ENCODE assay signal across 16 mouse cellular contexts in genomic region chr7:24400489-24400888, GRCm38 (mm10). TPM values are rescaled to one million over a fixed set of nuclear protein-coding genes. Genes with fewer than 3 reads are reported as not detected.
DNase-seq lines count a peak whose midpoint lies in the region; ATAC-seq and TF ChIP-seq lines count a peak whose summit lies in the region.
"Not testable (repeated sequence)": the region's sequence is repeated elsewhere in the genome, so short reads cannot be mapped to it uniquely, and the experiment has no call there.
"Had no signal": no experiment of that assay in that cellular context is flagged by ENCODE, and none has a peak within 500 bp of the region (broad histone marks: within the 10 kb centered on the region; RNA-seq: fewer than 3 reads in every experiment).

No protein-coding gene starts in this region.

- not testable (repeated sequence) for TF ChIP-seq POLR2A in CH12.LX (IDR thresholded peaks at IDR 0.05; ENCODE audit: low read depth, low read length)

- not testable (repeated sequence) for H3K9me3 ChIP-seq in CH12.LX (replicated peaks; ENCODE audit: low read length); embryonic facial prominence, embryonic 13.5 days; forebrain, postnatal 0 days (ENCODE audit: low read length); hindbrain, embryonic 12.5 days (replicated peaks); kidney, embryonic 14.5 days (ENCODE audit: control insufficient read depth, low read length); liver, embryonic 13.5 days (replicated peaks); megakaryocyte, embryonic 14.5 days; neural tube, embryonic 11.5 days (ENCODE audit: control insufficient read depth, low read length)

- peak in 1 of 2 experiments; percentile 9; a peak in 1 of 4 replicates for TF ChIP-seq CTCF in CH12.LX (conservative IDR thresholded peaks at IDR 0.05 in 1 of 2, IDR thresholded peaks at IDR 0.05 in 1 of 2; ENCODE audit: low read depth in 2 of 2, low read length in 2 of 2)
- not testable (repeated sequence) for TF ChIP-seq CTCF in forebrain, postnatal 0 days (IDR thresholded peaks at IDR 0.05; ENCODE audit: low read depth)

- ATAC-seq in embryonic facial prominence, embryonic 13.5 days (ENCODE audit: insufficient number of reproducible peaks, insufficient read depth, low FRiP score, low TSS enrichment, low read depth); forebrain, postnatal 0 days; hindbrain, embryonic 12.5 days (ENCODE audit: low FRiP score); kidney, embryonic 14.5 days (ENCODE audit: low FRiP score, low TSS enrichment); liver, embryonic 13.5 days (ENCODE audit: low read depth); neural tube, embryonic 11.5 days (ENCODE audit: insufficient read depth, low FRiP score, low TSS enrichment): not testable (repeated sequence)

- TF ChIP-seq RAD21 in CH12.LX (IDR thresholded peaks at IDR 0.05; ENCODE audit: low read depth, low read length) = not testable (repeated sequence)

- not testable (repeated sequence) for H3K27me3 ChIP-seq in CH12.LX (replicated peaks); embryonic facial prominence, embryonic 13.5 days; forebrain, postnatal 0 days (ENCODE audit: insufficient read depth, low read length); hindbrain, embryonic 12.5 days; kidney, embryonic 14.5 days (ENCODE audit: control insufficient read depth, insufficient read depth, low read length); liver, embryonic 13.5 days; megakaryocyte, embryonic 14.5 days (replicated peaks); neural tube, embryonic 11.5 days (ENCODE audit: control insufficient read depth, insufficient read depth, low read length)

- in situ Hi-C loops in CH12.LX (cut with MboI; ENCODE audit: low pct_ligation_motif_present, low pct_unique_long_range_greater_than_20kb, low sequenced_read_pairs) = loop anchor here (5.0 kb wide), 1 partner anchor 33 kb away; no protein-coding TSS in a partner anchor

- 92% methylated on average over 4 of the region's 4 CpGs for WGBS in embryonic facial prominence, embryonic 13.5 days
- 92% methylated on average over 4 of the region's 4 CpGs for WGBS in forebrain, postnatal 0 days
- 92% methylated on average over 4 of the region's 4 CpGs for WGBS in hindbrain, embryonic 12.5 days
- 92% methylated on average over 4 of the region's 4 CpGs for WGBS in kidney, embryonic 14.5 days
- 70% methylated on average over 4 of the region's 4 CpGs for WGBS in liver, embryonic 13.5 days (ENCODE audit: insufficient replicate concordance)
- WGBS in neural tube, embryonic 11.5 days = 94% methylated on average over 4 of the region's 4 CpGs

- not testable (repeated sequence) for H3K27ac ChIP-seq in CH12.LX (ENCODE audit: insufficient read depth, low read depth); embryonic facial prominence, embryonic 13.5 days; forebrain, postnatal 0 days (ENCODE audit: low read depth, low read length); hindbrain, embryonic 12.5 days; kidney, embryonic 14.5 days (ENCODE audit: low read depth, low read length); neural tube, embryonic 11.5 days (ENCODE audit: low read depth, low read length)
- H3K27ac ChIP-seq in liver, embryonic 13.5 days = peak overlapping the region; percentile 99

- dilution Hi-C loops in CH12.LX (cut with MboI; ENCODE audit: extremely low pct_ligation_motif_present, extremely low pct_unique_long_range_greater_than_20kb, low sequenced_read_pairs) = not testable (repeated sequence)

- not testable (repeated sequence) for H3K9ac ChIP-seq in CH12.LX (ENCODE audit: insufficient read depth, low read depth); embryonic facial prominence, embryonic 13.5 days; forebrain, postnatal 0 days; hindbrain, embryonic 12.5 days; kidney, embryonic 14.5 days (ENCODE audit: low read depth, low read length); neural tube, embryonic 11.5 days (ENCODE audit: low read length)
- H3K9ac ChIP-seq in liver, embryonic 13.5 days = peak overlapping the region; percentile 88

- peaks cover 0 to 20% of the 10 kb centered on the region in 2 experiments; a peak in 2 of 4 replicates for H3K4me1 ChIP-seq in CH12.LX (ENCODE audit: control insufficient read depth in 1 of 2, insufficient read depth in 2 of 2)
- H3K4me1 ChIP-seq in embryonic facial prominence, embryonic 13.5 days; forebrain, postnatal 0 days (ENCODE audit: insufficient read depth); hindbrain, embryonic 12.5 days; kidney, embryonic 14.5 days (ENCODE audit: control insufficient read depth, insufficient read depth, low read length); neural tube, embryonic 11.5 days (ENCODE audit: control insufficient read depth, insufficient read depth, low read length): not testable (repeated sequence)
- peaks cover 71% of the 10 kb centered on the region for H3K4me1 ChIP-seq in liver, embryonic 13.5 days (replicated peaks)
- H3K4me1 ChIP-seq in megakaryocyte, embryonic 14.5 days = peaks cover 51% of the 10 kb centered on the region

- H3K36me3 ChIP-seq in CH12.LX (replicated peaks in 1 of 2; ENCODE audit: control insufficient read depth in 1 of 2, insufficient read depth in 1 of 2, low read length in 1 of 2) = peaks cover 15 to 46% of the 10 kb centered on the region in 2 experiments
- peaks cover 34% of the 10 kb centered on the region for H3K36me3 ChIP-seq in embryonic facial prominence, embryonic 13.5 days
- peaks cover 19% of the 10 kb centered on the region for H3K36me3 ChIP-seq in forebrain, postnatal 0 days (ENCODE audit: insufficient read depth)
- H3K36me3 ChIP-seq in hindbrain, embryonic 12.5 days = peaks cover 29% of the 10 kb centered on the region
- peaks cover 14% of the 10 kb centered on the region for H3K36me3 ChIP-seq in kidney, embryonic 14.5 days (ENCODE audit: control insufficient read depth, insufficient read depth, low read length)
- peaks cover 51% of the 10 kb centered on the region for H3K36me3 ChIP-seq in liver, embryonic 13.5 days
- H3K36me3 ChIP-seq in megakaryocyte, embryonic 14.5 days (replicated peaks; ENCODE audit: low read length) = peaks cover 50% of the 10 kb centered on the region
- H3K36me3 ChIP-seq in neural tube, embryonic 11.5 days (ENCODE audit: control insufficient read depth, insufficient read depth, low read length) = not testable (repeated sequence)

- H3K4me2 ChIP-seq in CH12.LX (ENCODE audit: insufficient read depth, low read depth, poor library complexity, severe bottlenecking) = 0 out of 2 replicates have a peak overlapping the region, but pooled peaks have one; percentile 93
- H3K4me2 ChIP-seq in embryonic facial prominence, embryonic 13.5 days = peak overlapping the region; percentile 66
- H3K4me2 ChIP-seq in forebrain, postnatal 0 days (ENCODE audit: low read depth) = peak overlapping the region; percentile 45; the same call in 1 of the 2 replicates
- peak overlapping the region; percentile 61 for H3K4me2 ChIP-seq in hindbrain, embryonic 12.5 days (replicated peaks)
- H3K4me2 ChIP-seq in kidney, embryonic 14.5 days (replicated peaks; ENCODE audit: low read depth, low read length) = peak overlapping the region; percentile 61
- H3K4me2 ChIP-seq in liver, embryonic 13.5 days = peak overlapping the region; percentile 80
- peak overlapping the region; percentile 58 for H3K4me2 ChIP-seq in neural tube, embryonic 11.5 days (ENCODE audit: low read depth)

- H3K79me2 ChIP-seq in CH12.LX (replicated peaks; ENCODE audit: control insufficient read depth, extremely low read depth, insufficient read depth, poor library complexity, severe bottlenecking) = not testable (repeated sequence)

- H3K4me3 ChIP-seq in CH12.LX (replicated peaks in 1 of 3; ENCODE audit: low read depth in 2 of 3, low read length in 2 of 3, poor library complexity in 1 of 3) = peak overlapping the region in 1 of 3 experiments; percentile 19
- H3K4me3 ChIP-seq in embryonic facial prominence, embryonic 13.5 days = peak overlapping the region; percentile 62
- H3K4me3 ChIP-seq in forebrain, postnatal 0 days (ENCODE audit: low read depth, low read length); neural tube, embryonic 11.5 days (ENCODE audit: low read depth, low read length): not testable (repeated sequence)
- peak overlapping the region; percentile 63 for H3K4me3 ChIP-seq in hindbrain, embryonic 12.5 days
- H3K4me3 ChIP-seq in kidney, embryonic 14.5 days (ENCODE audit: low read length) = peak overlapping the region; percentile 60; the same call in 1 of the 2 replicates
- H3K4me3 ChIP-seq in liver, embryonic 13.5 days (replicated peaks) = peak overlapping the region; percentile 72
- H3K4me3 ChIP-seq in megakaryocyte, embryonic 14.5 days (replicated peaks) = peak overlapping the region; percentile 96

- not testable (repeated sequence) for TF ChIP-seq EP300 in CH12.LX (IDR thresholded peaks at IDR 0.05; ENCODE audit: low read length)

- DNase-seq in CH12.LX (ENCODE audit: extremely low read depth); forebrain, postnatal 0 days; liver, embryonic 13.5 days; neural tube, embryonic 11.5 days (ENCODE audit: low spot score): not testable (repeated sequence)

RNA-seq across cellular contexts. Expression of gene Smg9, which starts 1.1 kb away (rescaled TPM):
- total RNA-seq in CH12.LX (2012; rRNA removed) (19.1 and 20.5 TPM in 2 replicates), CH12.LX (2014; rRNA removed) (16.9 and 19.9 TPM in 2 replicates)
- polyA plus RNA-seq in CH12.LX (2012; ENCODE audit: insufficient read length, low read depth) = 24.6 and 26.8 TPM in 2 replicates
- polyA plus RNA-seq in embryonic facial prominence, embryonic 13.5 days (2015; fragmentation: Nextera tagmentation; extraction: Ambion mirVana) = 21.6 and 27.0 TPM in 2 replicates
- total RNA-seq in forebrain, postnatal 0 days (2014; rRNA removed) = 23.9 and 31.8 TPM in 2 replicates
- polyA plus RNA-seq in forebrain, postnatal 0 days (2015; fragmentation: Nextera tagmentation; extraction: Ambion mirVana) = 25.2 and 28.5 TPM in 2 replicates
- 28.9 and 29.5 TPM in 2 replicates for polyA plus RNA-seq in hindbrain, embryonic 12.5 days (2016; fragmentation: Nextera tagmentation; extraction: Ambion mirVana)
- polyA plus RNA-seq in kidney, embryonic 14.5 days (2014; fragmentation: Nextera tagmentation; extraction: Ambion mirVana) = 25.0 and 32.3 TPM in 2 replicates
- 15.2 and 16.5 TPM in 2 replicates for polyA plus RNA-seq in liver, embryonic 13.5 days (2015; fragmentation: Nextera tagmentation; extraction: Ambion mirVana)
- polyA plus RNA-seq in megakaryocyte, embryonic 14.5 days (2012; ENCODE audit: insufficient read depth, low replicate concordance) = 42.3 and 58.9 TPM in 2 replicates
- polyA plus RNA-seq in neural tube, embryonic 11.5 days (2014; fragmentation: Nextera tagmentation; extraction: Ambion mirVana) = 21.8 and 27.3 TPM in 2 replicates

RNA-seq across cellular contexts. Expression of gene Kcnn4, which starts 30.4 kb away (rescaled TPM):
- total RNA-seq in CH12.LX (2012; rRNA removed) (7.6 and 10.5 TPM in 2 replicates), CH12.LX (2014; rRNA removed) (12.9 and 14.3 TPM in 2 replicates)
- polyA plus RNA-seq in CH12.LX (2012; ENCODE audit: insufficient read length, low read depth) = 8.2 and 10.6 TPM in 2 replicates
- polyA plus RNA-seq in embryonic facial prominence, embryonic 13.5 days (2015; fragmentation: Nextera tagmentation; extraction: Ambion mirVana) = 1.9 and 2.1 TPM in 2 replicates
- 1.2 and 1.5 TPM in 2 replicates for total RNA-seq in forebrain, postnatal 0 days (2014; rRNA removed)
- polyA plus RNA-seq in forebrain, postnatal 0 days (2015; fragmentation: Nextera tagmentation; extraction: Ambion mirVana) = 0.88 and 1.1 TPM in 2 replicates
- 2.1 and 2.4 TPM in 2 replicates for polyA plus RNA-seq in hindbrain, embryonic 12.5 days (2016; fragmentation: Nextera tagmentation; extraction: Ambion mirVana)
- 2.6 and 3.3 TPM in 2 replicates for polyA plus RNA-seq in kidney, embryonic 14.5 days (2014; fragmentation: Nextera tagmentation; extraction: Ambion mirVana)
- 126 and 128 TPM in 2 replicates for polyA plus RNA-seq in liver, embryonic 13.5 days (2015; fragmentation: Nextera tagmentation; extraction: Ambion mirVana)
- polyA plus RNA-seq in megakaryocyte, embryonic 14.5 days (2012; ENCODE audit: insufficient read depth, low replicate concordance) = 9.0 and 25.3 TPM in 2 replicates
- polyA plus RNA-seq in neural tube, embryonic 11.5 days (2014; fragmentation: Nextera tagmentation; extraction: Ambion mirVana) = 2.4 and 3.8 TPM in 2 replicates

RNA-seq across cellular contexts. Expression of gene Lypd5, which starts 51.5 kb away (rescaled TPM):
- not detected in 2 replicates for total RNA-seq in CH12.LX (2012; rRNA removed)
- not detected in 2 replicates for total RNA-seq in CH12.LX (2014; rRNA removed)
- not detected in 2 replicates for polyA plus RNA-seq in CH12.LX (2012; ENCODE audit: insufficient read length, low read depth)
- polyA plus RNA-seq in embryonic facial prominence, embryonic 13.5 days (2015; fragmentation: Nextera tagmentation; extraction: Ambion mirVana) = 0.45 and 0.91 TPM in 2 replicates
- not detected in 2 replicates for total RNA-seq in forebrain, postnatal 0 days (2014; rRNA removed)
- polyA plus RNA-seq in forebrain, postnatal 0 days (2015; fragmentation: Nextera tagmentation; extraction: Ambion mirVana) = not detected in 2 replicates
- not detected in 2 replicates for polyA plus RNA-seq in hindbrain, embryonic 12.5 days (2016; fragmentation: Nextera tagmentation; extraction: Ambion mirVana)
- not detected in 2 replicates for polyA plus RNA-seq in kidney, embryonic 14.5 days (2014; fragmentation: Nextera tagmentation; extraction: Ambion mirVana)
- not detected in 2 replicates for polyA plus RNA-seq in liver, embryonic 13.5 days (2015; fragmentation: Nextera tagmentation; extraction: Ambion mirVana)
- polyA plus RNA-seq in megakaryocyte, embryonic 14.5 days (2012; ENCODE audit: insufficient read depth, low replicate concordance) = not detected in 2 replicates
- polyA plus RNA-seq in neural tube, embryonic 11.5 days (2014; fragmentation: Nextera tagmentation; extraction: Ambion mirVana) = not detected in 2 replicates
- total RNA-seq: gastrocnemius, adult 8-10 months; heart, adult 2 months; layer of hippocampus, postnatal 10 days; left cerebral cortex, postnatal 14 days had no signal
- polyA plus RNA-seq: heart, adult 2 months; hindbrain, embryonic 11.5 days; spleen, adult 2 months; urinary bladder, adult 2 months had no signal

RNA-seq across cellular contexts. Expression of gene Irgc1, which starts 51.6 kb away (rescaled TPM):
- total RNA-seq in CH12.LX (2012; rRNA removed) = not detected in 2 replicates
- total RNA-seq in CH12.LX (2014; rRNA removed) = not detected in 2 replicates
- polyA plus RNA-seq in CH12.LX (2012; ENCODE audit: insufficient read length, low read depth) = not detected in 2 replicates
- polyA plus RNA-seq in embryonic facial prominence, embryonic 13.5 days (2015; fragmentation: Nextera tagmentation; extraction: Ambion mirVana) = not detected in 2 replicates
- not detected in 2 replicates for total RNA-seq in forebrain, postnatal 0 days (2014; rRNA removed)
- not detected in 2 replicates for polyA plus RNA-seq in forebrain, postnatal 0 days (2015; fragmentation: Nextera tagmentation; extraction: Ambion mirVana)
- not detected in 2 replicates for polyA plus RNA-seq in hindbrain, embryonic 12.5 days (2016; fragmentation: Nextera tagmentation; extraction: Ambion mirVana)
- not detected in 2 replicates for polyA plus RNA-seq in kidney, embryonic 14.5 days (2014; fragmentation: Nextera tagmentation; extraction: Ambion mirVana)
- not detected in 2 replicates for polyA plus RNA-seq in liver, embryonic 13.5 days (2015; fragmentation: Nextera tagmentation; extraction: Ambion mirVana)
- polyA plus RNA-seq in megakaryocyte, embryonic 14.5 days (2012; ENCODE audit: insufficient read depth, low replicate concordance) = 0.28 TPM in 1 of 2 replicates, not detected in the other
- not detected in 2 replicates for polyA plus RNA-seq in neural tube, embryonic 11.5 days (2014; fragmentation: Nextera tagmentation; extraction: Ambion mirVana)
- total RNA-seq: gastrocnemius, adult 8-10 months; heart, adult 2 months; layer of hippocampus, postnatal 10 days had no signal
- polyA plus RNA-seq: brain, embryonic 14.5 days; hindbrain, embryonic 11.5 days had no signal
